Mouse (Mus musculus) MEL (cell line): Measurements from ENCODE around the gene CT030661.1.
"Not testable (repeated sequence)": the region's sequence is repeated elsewhere in the genome, so short reads cannot be mapped to it uniquely, and the experiment has no call there.

ENCODE experiments used
- CHD2 ChIP-seq: IDR thresholded peaks from 2 replicates; pipeline ENCODE4 v1.6.1; 2011; ENCODE audit warnings: low read length, improper control_type of control experiment
- CTCF ChIP-seq, 3 experiments: IDR thresholded peaks in 2 of 3; conservative IDR thresholded peaks in 1 of 3; 2 replicates each; pipeline ENCODE4 v1.5.1; 2011 to 2012; ENCODE audit warnings: low read length in 3 of 3, low read depth in 2 of 3, mild to moderate bottlenecking in 2 of 3, improper control_type of control experiment in 1 of 3, inconsistent platforms in 1 of 3, mixed read lengths in 1 of 3, moderate library complexity in 1 of 3; ENCODE audit not compliant: control insufficient read depth in 1 of 3, insufficient read depth in 1 of 3, poor library complexity in 1 of 3, severe bottlenecking in 1 of 3
- E2F4 ChIP-seq: IDR thresholded peaks from 2 replicates; pipeline ENCODE4 v1.6.1; 2011; ENCODE audit warnings: low read depth, low read length, improper control_type of control experiment, borderline replicate concordance
- EP300 ChIP-seq, 2 experiments: IDR thresholded peaks; 2 replicates each; pipeline ENCODE4 v1.6.1; 2011; ENCODE audit warnings: improper control_type of control experiment in 2 of 2, low read length in 2 of 2, low read depth in 1 of 2, mild to moderate bottlenecking in 1 of 2
- ETS1 ChIP-seq: IDR thresholded peaks from 2 replicates; pipeline ENCODE4 v1.6.1; 2012; ENCODE audit warnings: low read depth, mild to moderate bottlenecking, inconsistent platforms, low read length, improper control_type of control experiment, moderate library complexity
- GATA1 ChIP-seq: IDR thresholded peaks from 2 replicates; pipeline ENCODE4 v1.6.1; 2011; ENCODE audit warnings: low read depth, low read length, improper control_type of control experiment
- HCFC1 ChIP-seq: IDR thresholded peaks from 2 replicates; pipeline ENCODE4 v1.6.1; 2012; ENCODE audit warnings: low read depth, mild to moderate bottlenecking, inconsistent platforms, low read length, improper control_type of control experiment, moderate library complexity
- MAZ ChIP-seq: IDR thresholded peaks from 2 replicates; pipeline ENCODE4 v1.6.1; 2012; ENCODE audit warnings: low read depth, mild to moderate bottlenecking, inconsistent platforms, low read length, improper control_type of control experiment
- POLR2A ChIP-seq, 2 experiments: IDR thresholded peaks; 2 replicates each; pipeline ENCODE4 v1.6.1; 2011 to 2012; ENCODE audit warnings: low read length in 2 of 2, mild to moderate bottlenecking in 2 of 2, control low read depth in 1 of 2, improper control_type of control experiment in 1 of 2, low read depth in 1 of 2, moderate library complexity in 1 of 2; ENCODE audit not compliant: control insufficient read depth in 1 of 2, insufficient read depth in 1 of 2, poor library complexity in 1 of 2
- RAD21 ChIP-seq: IDR thresholded peaks from 2 replicates; pipeline ENCODE4 v1.6.1; 2011; ENCODE audit warnings: mild to moderate bottlenecking, low read depth, low read length, improper control_type of control experiment
- TBP ChIP-seq: IDR thresholded peaks from 2 replicates; pipeline ENCODE4 v1.8.0; 2011; ENCODE audit warnings: low read depth, low read length, improper control_type of control experiment
- ZKSCAN1 ChIP-seq: IDR thresholded peaks from 2 replicates; pipeline ENCODE4 v1.6.1; 2012; ENCODE audit warnings: low read depth, mild to moderate bottlenecking, inconsistent platforms, low read length, improper control_type of control experiment, moderate library complexity
- ZNF384 ChIP-seq: IDR thresholded peaks from 2 replicates; pipeline ENCODE4 v1.6.1; 2012; ENCODE audit warnings: low read depth, mild to moderate bottlenecking, inconsistent platforms, low read length, improper control_type of control experiment

DNA sequence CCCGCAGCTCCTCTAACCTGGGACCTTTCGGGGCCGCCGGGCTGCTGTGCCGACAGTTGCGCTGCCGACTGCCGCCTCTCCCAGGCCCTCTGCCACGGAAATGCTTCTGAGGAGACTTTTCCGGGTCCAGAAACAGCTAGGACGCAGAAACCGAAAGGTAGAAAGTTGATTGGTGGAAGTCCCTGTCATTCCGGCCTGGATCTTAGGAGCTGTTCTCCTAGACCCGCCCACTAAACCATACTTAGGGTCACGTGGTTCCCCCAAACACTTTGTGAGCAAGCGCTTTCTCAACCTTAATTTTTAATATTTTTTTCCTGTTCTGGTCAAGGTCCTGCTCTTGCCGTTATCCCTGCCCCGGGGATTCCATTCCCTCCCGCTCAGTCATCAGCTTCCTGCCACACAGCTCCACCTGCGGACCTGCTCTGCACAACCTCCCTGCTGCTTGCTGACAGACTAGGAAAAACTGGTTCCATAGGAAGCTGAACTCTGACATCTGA, at the start of gene CT030661.1:
- TF ChIP-seq POLR2A (IDR thresholded peaks at IDR 0.05; ENCODE audit: control insufficient read depth in 1 of 2, insufficient read depth in 1 of 2, low read depth in 1 of 2, low read length in 2 of 2, poor library complexity in 1 of 2) (peak in 1 of 2 experiments; percentile 31; a peak in 1 of 4 replicates), TBP (peak; percentile 66)
- TF ChIP-seq CTCF (IDR thresholded peaks at IDR 0.05 in 2 of 3, conservative IDR thresholded peaks at IDR 0.05 in 1 of 3; ENCODE audit: control insufficient read depth in 1 of 3, insufficient read depth in 1 of 3, low read depth in 2 of 3, low read length in 3 of 3, poor library complexity in 1 of 3, severe bottlenecking in 1 of 3); E2F4; RAD21; HCFC1; GATA1; MAZ; ZNF384; ZKSCAN1; ETS1; EP300 (IDR thresholded peaks at IDR 0.05; ENCODE audit: low read depth in 1 of 2, low read length in 2 of 2); CHD2: not testable (repeated sequence)
